Mouse (Mus musculus) small intestine, adult 2 months (tissue): ENCODE measurements around the gene Trpc5. TPM values are rescaled to one million over a fixed set of nuclear protein-coding genes. Genes with fewer than 3 reads are reported as not detected.

ENCODE experiments used
- H3K27ac ChIP-seq: fragments of 200-500 bp; 2 replicates; pipeline ENCODE4 v1.5.1; 2012; ENCODE audit warnings: low read depth, low read length, control low read depth, inconsistent platforms; ENCODE audit not compliant: insufficient read depth
- H3K27me3 ChIP-seq: fragments of 200-500 bp; 2 replicates; pipeline ENCODE4 v1.6.1; 2012; ENCODE audit warnings: mild to moderate bottlenecking, moderate library complexity, low read length, inconsistent platforms; ENCODE audit not compliant: control insufficient read depth, insufficient read depth
- H3K36me3 ChIP-seq: fragments of 200-500 bp; 2 replicates; pipeline ENCODE4 v1.6.1; 2012; ENCODE audit warnings: mild to moderate bottlenecking, low read length, control low read depth, inconsistent platforms; ENCODE audit not compliant: control insufficient read depth, insufficient read depth
- H3K4me1 ChIP-seq: fragments of 200-500 bp; 2 replicates; pipeline ENCODE4 v1.6.1; 2012; ENCODE audit warnings: low read length, inconsistent platforms, mixed read lengths; ENCODE audit not compliant: control insufficient read depth, insufficient read depth, insufficient read length
- H3K4me3 ChIP-seq: fragments of 200-500 bp; 2 replicates; pipeline ENCODE4 v1.5.1; 2012; ENCODE audit warnings: low read depth, mild to moderate bottlenecking, control low read depth, inconsistent platforms, low read length, moderate library complexity
- CTCF ChIP-seq: fragments of 200-500 bp; IDR thresholded peaks from 2 replicates; pipeline ENCODE4 v1.5.1; 2012; ENCODE audit warnings: low read depth, mild to moderate bottlenecking, control low read depth, inconsistent platforms, low read length, moderate library complexity, mixed read lengths; ENCODE audit not compliant: insufficient replicate concordance, insufficient read length; ENCODE audit errors: extremely low read depth
- WGBS: fragments of 180-500 bp; shearing (Covaris S2); methylation state at CpG from one replicate; pipeline ENCODE4 v1.1.7; 2018; 5-methylcytosine and 5-hydroxymethylcytosine counted together
- polyA plus RNA-seq: library from polyadenylated mRNA; depleted of rRNA; stranded (reverse); fragments of >200 nt; gene quantifications from 2 replicates; pipeline ENCODE4 v1.2.3, GENCODE M21; 2012; rRNA removed

Trpc5 gene
- polyA plus RNA-seq, 1 experiment, result not detected

DNA sequence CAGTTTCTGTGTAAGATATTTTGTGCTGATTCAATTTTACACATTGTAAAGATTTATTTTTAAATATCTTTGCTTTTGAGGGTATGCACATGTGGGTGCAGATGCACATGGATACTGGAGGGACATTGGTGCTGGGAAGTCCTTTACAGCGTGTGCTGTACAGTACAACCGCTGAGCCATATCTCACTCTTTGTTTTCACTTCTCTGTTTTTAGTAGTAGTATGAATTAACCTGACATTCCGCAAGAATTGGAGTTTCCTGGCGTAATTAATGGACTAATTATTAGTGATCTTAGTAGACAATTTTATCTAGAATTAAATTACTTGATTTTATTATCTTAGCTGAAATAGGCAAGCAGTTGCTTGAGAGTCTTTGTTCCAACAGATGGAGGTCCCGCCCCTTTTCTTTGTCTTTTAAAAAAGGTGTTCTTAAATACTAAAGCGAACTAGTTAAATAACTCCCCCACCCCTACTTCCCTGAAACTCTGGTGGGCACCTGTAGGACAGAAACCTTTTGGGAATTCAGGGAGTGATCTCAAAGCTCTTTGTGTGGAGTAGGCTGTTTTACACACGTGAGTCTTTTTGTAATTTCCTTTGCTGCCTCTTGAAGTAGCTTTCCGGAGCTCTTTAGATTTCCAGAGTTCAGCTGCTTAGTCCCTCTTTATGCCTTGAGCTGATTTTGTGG is 352.5 kb downstream of the Trpc5 start:
- 74% methylated on average over 8 of the region's 8 CpGs for WGBS
- Histone ChIP-seq H3K36me3 (no peaks in the 10 kb centered on the region), H3K27ac (no peak overlapping the region), H3K4me1 (no peaks in the 10 kb centered on the region), H3K4me3 (no peak overlapping the region), H3K27me3 (no peaks in the 10 kb centered on the region)
- TF ChIP-seq CTCF, result no peak

Other genes with a start within 250 kb of the Trpc5 start
- not detected in 2 replicates for gene Trpc5os, start 231.6 kb downstream of the Trpc5 start, polyA plus RNA-seq
- gene Rtl4, start 727 bp upstream of the Trpc5 start, polyA plus RNA-seq, result not detected in 2 replicates